1 mouse cellular context compared by ENCODE assay signal in genomic region chr7:19306819-19307738, GRCm38 (mm10).
TF ChIP-seq lines count a peak whose summit lies in the region.

No protein-coding gene starts in this region.

TF ChIP-seq in CH12.LX, 34 proteins besides CTCF, POLR2A, EP300 and RAD21:
- TF ChIP-seq TCF12 (IDR thresholded peaks at IDR 0.05; ENCODE audit: low read depth, low read length), result no peak
- no peak for TF ChIP-seq SIN3A (IDR thresholded peaks at IDR 0.05; ENCODE audit: low read length)
- no peak for TF ChIP-seq RCOR1 (conservative IDR thresholded peaks at IDR 0.05; ENCODE audit: low read depth, low read length)
- no peak for TF ChIP-seq GABPA (IDR thresholded peaks at IDR 0.05; ENCODE audit: insufficient replicate concordance, low read depth, low read length)
- TF ChIP-seq ZC3H11A (IDR thresholded peaks at IDR 0.05; ENCODE audit: low read depth, low read length), result no peak
- TF ChIP-seq ZMIZ1 (IDR thresholded peaks at IDR 0.05; ENCODE audit: low read depth, low read length), result no peak
- no peak for TF ChIP-seq SMC3 (IDR thresholded peaks at IDR 0.05; ENCODE audit: low read depth, low read length)
- TF ChIP-seq USF2 (conservative IDR thresholded peaks at IDR 0.05; ENCODE audit: low read depth, low read length), result no peak
- TF ChIP-seq JUN (IDR thresholded peaks at IDR 0.05; ENCODE audit: insufficient read depth, low read depth, low read length), result no peak
- no peak for TF ChIP-seq ZKSCAN1 (IDR thresholded peaks at IDR 0.05; ENCODE audit: borderline replicate concordance, low read depth, low read length)
- no peak for TF ChIP-seq MYC (IDR thresholded peaks at IDR 0.05; ENCODE audit: low read depth, low read length)
- no peak for TF ChIP-seq MAZ (IDR thresholded peaks at IDR 0.05; ENCODE audit: low read depth, low read length)
- TF ChIP-seq PAX5 (IDR thresholded peaks at IDR 0.05; ENCODE audit: low read length), result no peak
- no peak for TF ChIP-seq MEF2A (IDR thresholded peaks at IDR 0.05; ENCODE audit: borderline replicate concordance, low read depth, low read length)
- no peak for TF ChIP-seq NRF1 (IDR thresholded peaks at IDR 0.05; ENCODE audit: low read depth, low read length)
- no peak for TF ChIP-seq NELFE (IDR thresholded peaks at IDR 0.05; ENCODE audit: low read depth, low read length)
- no peak for TF ChIP-seq IRF4 (IDR thresholded peaks at IDR 0.05; ENCODE audit: low read depth, low read length)
